Mouse (Mus musculus): ENCODE results near the gene Il20rb.

The Il20rb gene

GRCm38 (mm10) chr9:100431355-100431754, 55.2 kb downstream of the Il20rb start:
- DNase-seq (ENCODE audit: low spot score in 2 of 2), result no peak

- DNase-seq (ENCODE audit: low spot score in 2 of 2), result no peak
Observed at GRCm38 (mm10) chr9:100430911-100431310, 55.7 kb downstream of the Il20rb start.

GRCm38 (mm10) chr9:100419644-100420043, 66.9 kb downstream of the Il20rb start:
- DNase-seq (ENCODE audit: low spot score in 2 of 2), result no peak

GRCm38 (mm10) chr9:100419103-100419502, 67.5 kb downstream of the Il20rb start:
- no peak for DNase-seq (ENCODE audit: low spot score in 2 of 2)

- no peak for DNase-seq (ENCODE audit: low spot score in 2 of 2)
Observed at GRCm38 (mm10) chr9:100416756-100417155, 69.8 kb downstream of the Il20rb start.

GRCm38 (mm10) chr9:100416299-100416698, 70.3 kb downstream of the Il20rb start:
- no peak for DNase-seq (ENCODE audit: low spot score in 2 of 2)

- DNase-seq (ENCODE audit: low spot score in 2 of 2), result no peak
Observed at GRCm38 (mm10) chr9:100415328-100415979, 71.1 kb downstream of the Il20rb start.

Measured in spleen, postnatal 4 days (tissue).